Mouse (Mus musculus): Measurements from ENCODE around the gene Bri3. TPM values are rescaled to one million over a fixed set of nuclear protein-coding genes. Genes with fewer than 3 reads are reported as not detected.

Gene Bri3
- polyA plus RNA-seq, 1 experiment from 2014 or later, result 136 TPM

DNA sequence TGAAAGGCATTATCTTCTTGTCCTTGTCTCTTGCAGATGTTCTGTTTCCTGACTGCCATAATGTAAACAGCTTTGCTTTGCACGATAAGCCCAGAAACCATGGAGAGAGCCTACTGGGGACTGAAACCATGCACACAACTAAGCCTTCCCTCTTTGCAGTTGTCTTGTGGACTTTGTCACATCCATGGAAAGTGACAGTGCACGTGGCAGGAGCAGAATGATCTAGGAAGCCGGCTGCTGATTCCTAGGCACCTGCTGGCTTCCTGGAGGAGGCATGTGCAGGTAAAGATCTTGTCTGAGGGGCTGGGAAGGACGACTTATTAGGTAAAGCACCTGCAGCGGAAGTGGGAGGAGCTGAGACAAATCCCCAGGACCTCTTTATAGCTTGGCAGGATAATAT is 203.7 kb downstream of the Bri3 start:
- no peak for DNase-seq (ENCODE audit: low read depth, low spot score)
- ATAC-seq, result no peak
- H3K27me3 ChIP-seq, result peaks cover 4% of the 10 kb centered on the region
- POLR2A ChIA-PET, result no interaction called here
- CTCF ChIA-PET, result no interaction called here
- in situ Hi-C loops (cut with MboI; ENCODE audit: low pct_unique_long_range_greater_than_20kb), result no loop called here
- TF ChIP-seq CTCF (IDR thresholded peaks at IDR 0.05), result no peak

DNA sequence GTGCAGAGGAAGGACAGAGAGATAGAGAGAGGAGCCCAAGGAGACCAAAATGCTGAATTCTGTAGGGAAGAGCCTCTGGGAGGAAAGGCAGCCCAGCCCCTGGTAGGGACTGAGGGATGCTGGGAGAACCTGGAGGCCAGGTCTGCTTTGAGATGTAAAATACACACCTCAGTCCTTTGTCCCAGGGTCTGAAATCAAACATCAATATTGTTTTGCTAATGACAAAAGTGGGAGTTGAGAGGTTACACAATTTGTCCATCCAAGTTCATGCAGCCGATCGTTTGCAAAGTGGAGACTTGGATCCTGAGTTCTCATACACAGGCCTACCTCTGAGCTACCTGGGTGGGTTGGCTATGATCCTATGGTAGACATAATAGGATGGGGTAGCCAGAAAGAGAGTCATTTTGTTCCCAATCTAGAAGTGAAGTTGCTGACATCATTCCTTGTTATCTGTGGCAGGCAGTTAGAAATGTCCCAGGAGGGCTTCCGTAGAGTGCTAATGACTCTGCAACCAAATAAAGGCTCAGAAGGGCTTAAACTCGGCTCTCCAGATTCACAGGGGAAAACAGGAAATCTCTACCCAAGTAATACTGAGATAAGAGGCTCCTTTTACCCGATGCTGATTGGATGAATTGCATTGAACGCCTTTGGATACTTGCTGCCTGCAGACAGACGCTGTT is 208.7 kb downstream of the Bri3 start:
- CTCF ChIA-PET, result no interaction called here

DNA sequence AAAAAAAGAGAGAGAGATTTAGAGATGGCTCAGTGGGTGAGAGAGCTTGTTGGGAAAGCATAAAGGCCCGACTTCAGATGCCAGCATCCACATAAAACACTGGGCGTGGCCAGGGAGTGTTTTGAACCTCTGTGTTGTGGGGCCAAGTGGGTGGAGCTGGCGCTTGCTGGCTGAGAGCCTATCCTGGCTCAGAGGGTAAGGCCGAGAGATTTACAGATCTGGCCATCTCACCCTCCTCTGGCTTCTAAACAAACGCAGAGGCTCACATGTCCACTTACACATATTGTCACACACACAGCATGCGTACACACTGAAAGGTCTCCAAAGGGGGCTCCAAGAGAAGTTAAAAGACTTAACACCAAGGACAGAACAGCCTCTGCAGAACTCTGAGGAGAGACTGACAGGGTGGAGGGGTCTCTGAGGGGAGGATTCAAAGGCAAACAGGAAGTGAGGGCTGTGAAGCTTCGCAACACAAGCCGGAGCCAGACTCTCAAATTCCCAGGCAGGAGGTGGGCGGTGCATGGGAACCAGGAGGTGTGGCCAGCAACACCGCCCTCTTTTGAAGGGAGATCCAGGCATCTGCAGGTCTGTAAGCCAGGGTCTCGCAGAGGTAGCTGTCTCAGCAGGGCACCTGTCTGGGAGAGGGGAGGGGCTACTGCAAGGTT is 213.5 kb downstream of the Bri3 start:
- CTCF ChIA-PET, result no interaction called here
- in situ Hi-C loops (cut with MboI; ENCODE audit: low pct_unique_long_range_greater_than_20kb), result no loop called here
- no peak for DNase-seq (ENCODE audit: low read depth, low spot score)
- POLR2A ChIA-PET, result no interaction called here
- no peak for ATAC-seq
- H3K27me3 ChIP-seq, result no peaks in the 10 kb centered on the region
- no peak for TF ChIP-seq CTCF (IDR thresholded peaks at IDR 0.05)

More for the DNA sequence above, 208.7 kb downstream of the Bri3 start:
- POLR2A ChIA-PET, result interaction anchor here (0.5 kb wide), 1 partner anchor 189 kb away, joined by 3 read pairs; no protein-coding TSS in a partner anchor
- DNase-seq (ENCODE audit: low read depth, low spot score) (no peak), ATAC-seq (no peak)
- in situ Hi-C loops (cut with MboI; ENCODE audit: low pct_unique_long_range_greater_than_20kb), result no loop called here
- no peak for TF ChIP-seq CTCF (IDR thresholded peaks at IDR 0.05)
- H3K27me3 ChIP-seq, result no peaks in the 10 kb centered on the region

DNA sequence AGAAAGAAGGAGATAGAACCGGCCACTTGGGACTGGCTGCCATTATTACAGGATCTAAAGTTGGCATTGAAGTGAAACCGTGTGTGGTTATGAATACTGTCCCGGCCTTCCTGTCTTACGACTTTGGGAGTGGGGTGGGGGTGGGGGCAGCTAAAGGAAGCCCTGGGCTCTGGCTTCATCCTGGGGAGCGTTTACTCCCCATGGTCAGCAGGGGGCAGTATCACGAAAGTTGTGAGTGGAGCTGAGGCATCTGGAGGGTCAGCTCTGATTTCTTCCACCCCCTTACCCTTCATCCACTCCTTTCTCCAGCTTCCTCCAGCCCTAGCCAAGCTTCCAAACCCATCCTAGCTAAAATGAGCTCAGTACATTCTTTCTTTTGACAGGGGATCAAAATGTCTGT is 222.8 kb downstream of the Bri3 start:
- no peak for ATAC-seq
- POLR2A ChIA-PET, result no interaction called here
- in situ Hi-C loops (cut with MboI; ENCODE audit: low pct_unique_long_range_greater_than_20kb), result no loop called here
- no peaks in the 10 kb centered on the region for H3K27me3 ChIP-seq
- TF ChIP-seq CTCF (IDR thresholded peaks at IDR 0.05), result peak; percentile 60
- CTCF ChIA-PET, result no interaction called here
- DNase-seq (ENCODE audit: low read depth, low spot score), result no peak

DNA sequence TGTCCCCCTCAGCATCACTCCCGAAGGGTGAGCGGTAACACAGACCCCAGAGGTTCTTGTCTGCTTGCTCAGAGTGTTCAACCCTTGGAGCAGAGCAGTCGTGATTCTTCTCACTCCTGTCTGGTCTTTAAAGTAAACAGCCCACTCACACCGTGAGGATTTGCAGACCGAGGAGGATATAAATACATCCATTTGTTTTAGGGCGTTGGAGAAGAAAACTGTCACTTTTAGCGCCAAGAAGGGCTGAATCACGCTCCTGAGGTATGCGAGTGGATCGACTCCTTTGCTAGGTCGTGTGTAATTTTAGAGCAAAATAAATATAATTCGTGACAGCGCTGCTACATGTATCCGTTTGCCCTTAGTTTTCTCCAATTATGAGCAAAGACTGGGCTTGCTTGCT is 228.8 kb downstream of the Bri3 start:
- no peaks in the 10 kb centered on the region for H3K27me3 ChIP-seq
- CTCF ChIA-PET, result no interaction called here
- ATAC-seq (no peak), DNase-seq (ENCODE audit: low read depth, low spot score) (no peak)
- in situ Hi-C loops (cut with MboI; ENCODE audit: low pct_unique_long_range_greater_than_20kb), result no loop called here
- POLR2A ChIA-PET, result no interaction called here
- no peak for TF ChIP-seq CTCF (IDR thresholded peaks at IDR 0.05)

DNA sequence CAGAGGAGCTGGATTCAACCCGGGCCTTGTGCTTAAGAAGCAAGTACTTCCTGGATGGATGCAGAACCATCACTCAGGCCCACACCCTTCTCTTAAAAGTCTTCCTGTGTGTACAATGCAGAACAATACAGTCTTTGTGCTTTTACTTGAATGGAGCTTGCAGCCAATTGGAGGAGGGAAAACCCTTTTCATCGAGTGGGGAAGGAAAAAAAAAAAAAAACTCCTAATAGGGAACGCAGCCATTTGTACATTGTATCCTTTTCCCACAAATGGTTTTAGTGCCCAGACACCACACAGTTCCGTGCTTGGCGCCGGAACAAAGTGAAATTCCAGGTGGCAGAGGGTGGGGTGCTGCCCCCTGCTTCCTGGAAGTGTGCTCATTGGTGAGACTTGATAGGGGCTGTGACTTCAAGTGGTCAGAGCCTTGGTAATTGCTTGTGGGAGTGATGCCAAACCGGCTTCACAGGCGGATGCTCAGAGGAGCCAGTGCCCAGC is 235.5 kb downstream of the Bri3 start:
- no peak for TF ChIP-seq CTCF (IDR thresholded peaks at IDR 0.05)
- POLR2A ChIA-PET, result no interaction called here

DNA sequence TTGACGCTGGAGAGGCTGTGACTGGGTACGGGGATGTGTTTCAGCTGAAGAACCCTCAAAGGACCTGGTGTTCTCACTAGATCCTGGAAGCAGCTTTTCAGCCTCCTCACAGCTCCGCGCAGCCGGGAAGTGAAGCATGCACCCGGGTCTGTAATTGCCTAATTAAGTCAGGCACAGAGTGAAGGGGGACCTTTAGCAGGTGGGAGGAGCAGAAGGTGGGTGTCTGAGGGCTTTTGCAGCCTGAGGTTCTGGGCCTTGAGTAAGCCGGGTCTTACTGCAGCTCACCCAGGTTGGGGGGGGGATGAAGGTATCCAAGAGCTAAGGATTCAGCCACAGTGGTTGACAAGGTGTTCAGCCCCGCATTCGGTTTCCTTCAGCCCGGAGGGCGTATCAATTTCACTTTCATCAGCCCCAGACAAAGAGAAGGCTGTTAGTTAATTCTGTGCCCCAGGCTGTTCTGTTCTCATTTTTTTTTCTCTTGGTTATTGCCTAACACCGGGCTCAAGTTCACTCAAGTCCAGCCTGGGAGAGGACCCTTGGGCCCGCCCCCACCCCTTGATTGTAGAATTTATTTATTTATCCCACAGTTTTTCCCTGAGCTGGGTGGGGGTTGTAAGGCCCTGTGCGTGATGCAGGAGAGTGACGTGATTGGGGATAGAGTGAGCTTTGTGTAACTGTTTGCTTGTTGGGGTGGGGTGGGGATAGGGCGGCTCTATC is 239.6 kb downstream of the Bri3 start:
- in situ Hi-C loops (cut with MboI; ENCODE audit: low pct_unique_long_range_greater_than_20kb), result no loop called here
- CTCF ChIA-PET, result no interaction called here

More for the DNA sequence above, 235.5 kb downstream of the Bri3 start:
- ATAC-seq, result no peak
- CTCF ChIA-PET, result no interaction called here
- DNase-seq (ENCODE audit: low read depth, low spot score), result no peak
- in situ Hi-C loops (cut with MboI; ENCODE audit: low pct_unique_long_range_greater_than_20kb), result no loop called here
- no peaks in the 10 kb centered on the region for H3K27me3 ChIP-seq

DNA sequence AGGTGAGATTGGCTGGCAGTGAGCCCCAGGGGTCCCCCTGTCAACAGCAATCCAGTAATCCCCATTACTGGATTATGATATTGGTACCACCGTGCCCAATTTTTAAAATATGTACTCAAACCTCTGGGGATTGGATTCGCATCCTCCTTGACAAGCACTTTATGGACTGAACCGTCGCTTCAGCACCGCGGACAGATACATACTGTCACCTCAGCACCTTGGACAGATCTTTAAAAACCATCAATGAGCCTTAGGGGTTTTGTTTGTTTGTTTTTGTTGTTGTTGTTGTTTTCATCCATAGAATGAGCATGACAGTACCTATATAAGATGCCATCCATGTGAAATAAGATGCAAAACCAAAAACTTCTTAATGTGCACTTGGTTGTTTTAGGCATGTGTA is 247.1 kb downstream of the Bri3 start:
- ATAC-seq (no peak), DNase-seq (ENCODE audit: low read depth, low spot score) (no peak)
- in situ Hi-C loops (cut with MboI; ENCODE audit: low pct_unique_long_range_greater_than_20kb), result no loop called here
- POLR2A ChIA-PET, result no interaction called here
- TF ChIP-seq CTCF (IDR thresholded peaks at IDR 0.05), result no peak
- CTCF ChIA-PET, result no interaction called here
- H3K27me3 ChIP-seq, result no peaks in the 10 kb centered on the region

More for the DNA sequence above, 239.6 kb downstream of the Bri3 start:
- no peak for DNase-seq (ENCODE audit: low read depth, low spot score)
- no peak for TF ChIP-seq CTCF (IDR thresholded peaks at IDR 0.05)
- POLR2A ChIA-PET, result no interaction called here
- ATAC-seq, result no peak
- H3K27me3 ChIP-seq, result peaks cover 3% of the 10 kb centered on the region

Other genes with a start within 250 kb of the Bri3 start
- gene Ccz1, start 229.6 kb upstream of the Bri3 start, polyA plus RNA-seq (2021), result 103 TPM
- gene Ocm, start 217.8 kb upstream of the Bri3 start, polyA plus RNA-seq (2021), result not detected
- 19.7 TPM for gene Lmtk2, start 144.0 kb upstream of the Bri3 start, polyA plus RNA-seq (2021)
- gene Bhlha15, start 54.2 kb upstream of the Bri3 start, polyA plus RNA-seq (2021), result 0.03 TPM
- 32.8 TPM for gene Tecpr1, start 20.8 kb upstream of the Bri3 start, polyA plus RNA-seq (2021)
- 20.9 TPM for gene Baiap2l1, start 113.7 kb downstream of the Bri3 start, polyA plus RNA-seq (2021)